Mouse (Mus musculus) activated CD4-positive, CD25-positive, alpha-beta regulatory T cell, adult 4 months (primary cell): ENCODE results near the gene Dnmt3a. TPM values are rescaled to one million over a fixed set of nuclear protein-coding genes. Genes with fewer than 3 reads are reported as not detected.

ENCODE experiments used
- ATAC-seq: one replicate; pipeline ENCODE4 v1.8.0; 2017
- polyA plus RNA-seq, 2 experiments: library from polyadenylated mRNA; unstranded; fragments of 100-300 nt; shearing (Covaris generic); gene quantifications; one replicate each; pipeline ENCODE4 v1.2.1; 2017

Dnmt3a gene
- polyA plus RNA-seq, 2 experiments from 2014 or later: 17.9 to 22.9 TPM

- ATAC-seq: peak; percentile 18
Measured at GRCm38 (mm10) chr12:3824906-3825713, 19.3 kb downstream of the Dnmt3a start.

DNA sequence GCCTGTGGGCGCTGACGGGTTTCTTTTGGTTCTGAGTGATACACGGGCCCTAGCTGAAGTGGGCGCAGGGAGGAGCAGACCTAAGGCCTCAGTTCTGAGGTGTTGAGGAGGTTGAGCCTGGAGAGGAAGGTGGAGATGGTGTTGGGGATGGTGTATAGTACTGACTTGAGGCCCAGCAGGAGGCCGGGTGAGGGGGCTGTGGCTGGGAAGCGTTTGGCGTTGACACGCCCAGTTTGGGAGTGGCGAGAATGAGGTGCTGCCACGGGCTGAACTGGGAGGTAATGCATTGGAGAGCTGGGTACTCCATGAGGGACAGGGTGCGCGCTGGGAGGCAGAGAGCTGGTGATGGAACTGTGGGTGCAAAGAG, 19.9 kb downstream of the Dnmt3a start:
- no peak for ATAC-seq

- no peak for ATAC-seq
Measured at GRCm38 (mm10) chr12:3827771-3828170, 22.0 kb downstream of the Dnmt3a start.

- ATAC-seq: no peak
Measured at GRCm38 (mm10) chr12:3833059-3833760, 27.4 kb downstream of the Dnmt3a start.

DNA sequence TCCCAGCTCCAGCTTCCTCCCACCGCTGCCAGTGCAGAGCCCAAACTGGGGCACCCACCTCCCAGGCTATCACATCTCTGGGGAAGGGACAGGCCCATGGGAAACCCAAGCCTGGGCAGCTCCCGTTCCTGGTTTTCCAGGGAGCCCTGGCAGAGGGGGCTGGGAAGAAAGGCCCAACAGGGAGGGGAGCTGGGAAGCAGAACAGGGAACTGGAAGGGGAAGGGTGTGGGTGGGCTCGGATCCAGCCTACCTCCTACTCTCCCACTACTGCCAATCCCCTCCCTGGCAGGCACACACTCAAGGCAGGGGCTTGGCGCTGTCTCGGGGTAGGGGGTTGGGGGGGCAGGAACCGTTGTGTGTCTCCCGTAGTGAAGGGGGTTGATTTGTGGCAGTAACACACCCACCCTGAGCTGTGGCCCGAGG, 28.1 kb downstream of the Dnmt3a start:
- ATAC-seq: no peak

DNA sequence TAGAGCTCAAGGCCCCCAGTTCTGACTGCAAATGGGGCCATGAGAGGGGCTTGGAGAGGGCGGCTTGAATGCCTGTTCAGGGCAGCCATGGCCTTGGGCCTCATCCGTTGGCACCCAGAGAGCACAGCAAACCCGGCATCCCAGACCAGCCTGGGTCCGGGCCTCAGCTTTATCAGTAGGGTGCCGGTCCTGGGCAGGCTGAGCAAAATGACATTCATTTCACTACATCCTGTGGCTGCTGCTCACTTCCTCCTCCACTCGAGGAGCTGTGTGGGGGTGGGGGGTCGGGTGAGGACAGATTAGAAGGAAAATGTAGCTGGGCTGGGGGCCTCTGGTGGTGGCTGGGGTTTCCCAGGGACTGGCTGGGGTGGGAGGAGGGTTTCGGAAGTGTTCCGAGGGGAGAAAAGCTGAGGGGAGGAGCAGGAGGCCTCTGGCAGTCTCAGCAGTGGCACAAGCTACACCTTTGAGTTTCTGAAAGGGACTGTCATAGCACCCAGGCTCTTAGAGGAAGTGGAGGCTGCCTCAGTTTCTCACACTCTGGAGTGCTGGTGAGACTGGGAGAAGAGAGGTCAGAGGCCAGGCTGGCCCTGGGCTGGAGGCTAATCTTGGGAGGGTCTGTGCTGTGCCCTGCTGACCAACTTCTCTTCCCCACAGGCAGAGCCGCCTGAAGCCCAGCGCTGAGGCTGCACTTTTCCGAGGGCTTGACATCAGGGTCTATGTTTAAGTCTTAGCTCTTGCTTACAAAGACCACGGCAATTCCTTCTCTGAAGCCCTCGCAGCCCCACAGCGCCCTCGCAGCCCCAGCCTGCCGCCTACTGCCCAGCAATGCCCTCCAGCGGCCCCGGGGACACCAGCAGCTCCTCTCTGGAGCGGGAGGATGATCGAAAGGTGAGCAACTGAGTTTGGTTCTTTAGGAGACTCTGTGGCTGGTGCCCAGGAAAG, 28.8 kb downstream of the Dnmt3a start:
- peak; percentile 87 for ATAC-seq

- ATAC-seq: no peak
Measured at GRCm38 (mm10) chr12:3835576-3835975, 29.8 kb downstream of the Dnmt3a start.

DNA sequence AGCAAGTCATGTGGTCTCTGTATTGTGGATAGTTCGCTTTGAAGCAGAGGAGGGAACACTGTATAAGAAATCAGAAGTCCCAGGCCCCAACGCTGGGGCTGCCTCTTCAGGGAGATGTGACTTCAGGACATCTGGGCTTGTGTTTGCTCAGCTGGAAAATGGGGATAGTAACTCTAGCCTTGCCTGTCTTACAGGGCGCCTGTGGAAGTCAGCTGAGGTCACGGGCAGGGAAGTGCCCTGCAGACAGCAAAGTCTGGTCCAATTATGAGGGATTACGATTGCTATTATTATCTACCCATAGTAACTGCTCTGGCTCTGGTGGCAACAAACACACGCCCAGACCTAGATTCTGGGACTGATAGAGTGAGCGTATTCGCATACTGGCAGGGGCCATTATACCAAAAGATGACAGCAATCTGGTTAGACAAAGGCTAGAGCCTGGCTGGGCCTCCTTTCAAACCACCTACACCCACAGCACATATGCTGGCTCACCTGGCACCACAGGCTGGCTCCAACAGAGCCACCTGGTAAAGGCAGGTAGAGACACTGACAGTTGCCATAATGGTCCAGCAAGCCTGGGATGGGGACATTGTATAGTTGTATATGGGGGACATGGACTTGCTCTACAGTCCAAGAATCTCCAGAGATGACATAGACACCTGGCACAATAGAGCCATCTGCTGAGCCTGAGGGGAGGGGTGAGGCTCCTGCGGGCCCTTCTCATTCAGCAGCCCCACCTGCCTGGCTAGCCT, 31.4 kb downstream of the Dnmt3a start:
- ATAC-seq: no peak

DNA sequence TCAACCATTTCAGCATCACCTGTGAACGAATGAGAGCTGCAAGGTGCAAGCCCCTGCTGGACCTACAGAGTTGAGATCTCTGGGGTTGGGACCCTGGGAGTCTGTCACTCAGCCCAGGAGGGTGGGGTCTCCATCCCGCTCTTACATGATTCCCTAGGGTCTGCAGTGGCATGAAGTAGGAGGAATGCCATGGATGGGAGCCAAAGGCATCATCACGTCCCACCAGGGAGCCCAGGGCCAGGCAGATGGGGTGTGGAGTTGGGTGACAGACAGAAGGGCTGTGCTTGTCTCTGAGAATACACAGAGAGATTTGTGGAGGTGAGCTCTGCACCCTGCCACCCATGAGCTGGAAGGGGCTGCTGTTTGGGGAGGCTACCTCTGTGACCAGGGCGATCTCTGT, 32.2 kb downstream of the Dnmt3a start:
- ATAC-seq: no peak

GRCm38 (mm10) chr12:3839662-3840061, 33.9 kb downstream of the Dnmt3a start:
- no peak for ATAC-seq

DNA sequence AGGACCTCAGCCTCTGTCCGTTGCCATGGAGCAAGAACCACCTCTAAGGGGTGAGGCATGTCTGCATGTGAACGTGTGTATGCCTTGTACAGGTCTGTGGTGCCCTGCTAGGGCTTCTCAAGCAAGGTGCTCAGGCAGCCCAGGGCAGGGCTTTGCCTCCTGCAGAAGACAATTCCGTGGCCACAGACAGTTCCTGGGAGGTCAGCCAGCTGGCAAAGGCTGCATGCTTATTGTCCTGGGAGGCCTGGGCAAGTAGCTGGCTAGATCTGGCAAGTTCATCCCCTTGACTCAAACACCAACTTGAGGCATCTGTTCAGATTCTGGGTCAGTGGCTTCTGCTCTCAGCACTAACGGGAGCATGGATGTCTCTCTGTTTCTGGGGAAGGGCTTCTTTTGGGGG, 35.3 kb downstream of the Dnmt3a start:
- ATAC-seq: no peak

- no peak for ATAC-seq
Measured at GRCm38 (mm10) chr12:3842843-3843242, 37.0 kb downstream of the Dnmt3a start.

- ATAC-seq: no peak
Measured at GRCm38 (mm10) chr12:3843371-3843861, 37.6 kb downstream of the Dnmt3a start.

DNA sequence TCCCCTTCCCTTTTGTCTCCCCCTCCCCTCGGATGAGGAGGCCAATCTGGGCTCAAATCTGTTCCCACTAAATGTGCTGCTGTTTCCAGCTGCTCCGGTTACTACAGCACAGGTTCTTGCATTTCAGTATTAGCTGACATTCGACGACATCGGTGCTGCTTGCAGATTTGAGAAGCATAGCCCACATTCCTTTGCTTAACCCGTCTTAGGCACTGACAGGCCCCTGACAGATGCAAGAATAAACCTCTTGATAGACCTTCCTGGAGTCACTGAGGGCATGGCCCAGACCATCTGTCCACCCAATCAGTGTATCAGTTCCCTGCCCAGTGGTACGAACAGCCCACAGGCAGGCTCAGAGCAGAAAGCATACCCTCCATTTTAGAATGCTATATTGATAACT, 38.1 kb downstream of the Dnmt3a start:
- no peak for ATAC-seq

GRCm38 (mm10) chr12:3844335-3844734, 38.5 kb downstream of the Dnmt3a start:
- ATAC-seq: no peak

GRCm38 (mm10) chr12:3849481-3849880, 43.7 kb downstream of the Dnmt3a start:
- ATAC-seq: no peak

DNA sequence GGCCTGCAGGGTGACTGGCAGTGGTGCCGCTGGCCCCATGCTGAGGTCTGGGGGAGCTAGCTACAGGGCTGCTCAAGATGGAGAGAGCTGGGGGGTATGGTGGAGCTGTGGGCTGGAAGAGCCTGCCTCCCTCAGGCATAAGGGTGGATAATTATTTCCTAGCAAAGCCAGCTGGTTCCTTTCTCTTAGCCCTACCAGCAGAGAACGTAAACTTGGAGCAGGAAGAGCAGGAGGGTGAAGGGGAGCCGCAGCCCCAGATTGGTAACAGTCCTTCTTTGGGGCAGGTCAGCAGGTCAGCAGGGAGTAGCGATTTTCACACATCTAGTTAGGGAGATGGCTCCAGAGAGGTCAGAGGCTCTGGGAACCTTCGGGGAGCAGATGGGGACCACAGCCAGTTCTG, 44.4 kb downstream of the Dnmt3a start:
- no peak for ATAC-seq

- ATAC-seq: no peak
Measured at GRCm38 (mm10) chr12:3850731-3851130, 44.9 kb downstream of the Dnmt3a start.

DNA sequence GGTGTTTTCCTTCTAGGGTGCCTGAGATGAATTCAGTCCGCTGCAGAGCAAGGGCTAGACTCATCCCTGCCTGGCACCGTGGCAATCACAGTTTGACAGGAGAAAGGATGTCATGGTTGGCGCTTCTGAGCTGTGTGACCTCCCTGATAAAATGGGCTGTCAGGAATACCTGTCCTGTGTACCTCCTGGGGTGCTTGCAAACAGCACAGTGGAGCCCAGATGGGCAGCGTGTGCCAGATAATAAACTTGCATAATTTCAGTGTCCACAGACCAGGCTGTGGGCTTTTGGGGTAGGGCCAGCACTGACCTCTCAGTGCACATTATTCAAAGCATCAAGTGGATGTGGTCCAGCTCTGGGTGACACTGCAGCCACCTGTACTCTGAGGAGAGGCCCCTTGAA, 45.4 kb downstream of the Dnmt3a start:
- ATAC-seq: no peak

DNA sequence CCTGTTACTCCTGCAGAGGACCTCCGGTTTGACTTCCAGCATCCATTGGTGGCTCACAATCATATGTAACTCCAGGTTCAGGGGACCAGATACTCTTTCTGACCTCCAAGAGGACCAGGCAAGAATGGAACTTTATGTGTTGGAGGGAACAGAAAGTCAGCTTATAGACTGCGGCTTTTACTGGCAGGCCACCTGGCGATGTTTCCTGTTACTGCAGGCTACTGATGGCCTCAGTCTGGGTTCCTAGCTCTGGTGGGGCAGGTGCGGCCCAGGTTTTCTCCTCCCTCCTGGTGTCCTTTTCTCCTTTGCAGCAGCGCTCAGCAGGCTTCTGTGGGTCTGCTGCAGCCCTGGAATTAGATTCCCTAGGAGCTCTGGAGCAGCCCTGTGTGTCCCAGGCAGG, 46.7 kb downstream of the Dnmt3a start:
- ATAC-seq: peak; percentile 36

- ATAC-seq: no peak
Measured at GRCm38 (mm10) chr12:3854419-3854818, 48.6 kb downstream of the Dnmt3a start.
